Mouse (Mus musculus) adrenal gland, postnatal 36 days (tissue): Measurements from ENCODE around the gene Gli2. TPM values are rescaled to one million over a fixed set of nuclear protein-coding genes. Genes with fewer than 3 reads are reported as not detected.
A peak's percentile ranks its signal among the peaks of the same experiment; 100 is the strongest.

ENCODE experiments used
- DNase-seq, 2 experiments: peaks; one replicate each; pipeline ENCODE4 v3.0.0; 2021; ENCODE audit warnings: mixed read lengths in 1 of 2
- long read RNA-seq, 2 experiments: library from polyadenylated mRNA; stranded (forward); transcript quantifications; one replicate each; pipeline ENCODE4 v2.0.0; 2021; ENCODE audit warnings: borderline sequencing depth in 2 of 2
- total RNA-seq, 2 experiments: library from RNA; stranded (reverse); gene quantifications; 2 replicates each; pipeline ENCODE4 v1.2.3; 2021

The Gli2 gene
- under 1 TPM; 0.60 to 0.66 TPM for total RNA-seq
- long read RNA-seq, experiment 1: 0 reads
- long read RNA-seq, experiment 2: 0 reads

DNA sequence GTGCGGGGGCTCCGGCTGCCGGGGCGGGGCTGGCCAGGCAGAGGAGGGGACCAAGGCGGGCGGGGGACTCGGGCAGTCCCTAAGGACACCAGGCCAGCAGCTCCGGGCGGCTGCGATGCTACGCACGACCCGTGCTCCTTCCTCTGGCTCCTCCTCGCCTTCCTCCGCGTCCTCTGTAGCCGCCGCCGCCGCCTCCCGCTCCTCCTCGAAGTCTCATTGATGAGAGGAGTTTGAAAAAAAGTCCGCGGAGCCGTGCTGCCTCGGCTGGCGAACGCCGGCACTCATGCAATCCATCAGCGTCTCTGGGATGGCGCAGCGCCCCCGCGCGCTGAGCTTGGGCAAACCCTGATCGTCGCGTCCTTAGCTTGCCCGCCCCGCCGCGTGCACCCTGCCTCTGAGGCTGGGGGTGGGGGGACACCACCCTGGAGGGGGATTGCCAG lies at the start of gene Gli2:
Gene Gli2 (minus strand): TSS at position 218 of the 440 bp plus-strand sequence.
- DNase-seq: peak; percentile 88 to 91

DNA sequence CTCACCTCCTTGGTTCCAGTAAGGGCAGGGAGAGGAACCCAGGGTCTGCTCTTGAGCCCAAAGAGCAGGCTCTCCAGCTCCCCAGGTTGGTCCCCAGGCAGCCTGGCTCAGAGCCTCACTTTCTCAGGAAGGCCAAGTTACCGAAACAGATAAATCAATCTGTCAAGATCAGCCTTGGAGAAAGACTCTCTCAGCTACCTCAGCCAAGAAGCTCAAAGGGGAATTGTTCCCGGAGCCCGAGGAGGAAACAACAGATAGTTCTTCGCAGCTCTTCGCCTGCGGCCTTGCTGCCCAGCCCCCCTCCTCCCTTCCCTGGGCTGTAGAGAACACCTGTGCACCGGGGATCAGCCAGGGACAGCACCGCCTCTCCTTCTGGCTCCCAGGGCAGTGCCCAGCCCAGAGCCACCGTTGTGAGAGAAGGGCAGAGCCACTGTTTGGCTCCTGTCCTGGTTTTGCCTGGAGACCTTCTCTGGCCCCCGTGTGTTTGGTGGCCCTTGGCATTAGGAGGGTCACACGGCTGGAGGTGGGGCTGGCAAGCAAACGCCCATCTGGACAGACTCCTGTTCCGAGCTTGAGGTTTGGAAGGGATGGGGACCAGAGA lies 44.6 kb upstream of the Gli2 start:
- peak; percentile 32 to 58 for DNase-seq

DNA sequence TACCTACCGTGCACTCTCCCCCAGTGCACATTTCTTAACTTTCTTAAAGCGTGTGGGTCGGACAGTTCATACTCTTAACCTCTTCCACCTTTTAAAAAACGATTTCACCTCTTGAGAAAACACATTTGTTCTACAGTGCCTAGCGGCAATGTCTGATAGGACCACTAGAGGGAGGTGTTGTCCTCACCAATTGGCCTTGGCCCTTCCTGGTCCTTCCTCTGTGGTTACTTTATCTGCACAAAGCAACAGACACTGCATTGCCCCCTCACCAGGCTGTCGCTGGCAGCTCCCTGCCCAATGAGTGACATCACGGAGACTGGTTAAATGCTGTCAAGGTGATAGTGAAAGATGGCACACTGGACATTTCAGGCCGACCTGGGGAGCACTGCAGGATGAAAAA lies 40.3 kb upstream of the Gli2 start:
- DNase-seq: peak; percentile 68 to 79

DNA sequence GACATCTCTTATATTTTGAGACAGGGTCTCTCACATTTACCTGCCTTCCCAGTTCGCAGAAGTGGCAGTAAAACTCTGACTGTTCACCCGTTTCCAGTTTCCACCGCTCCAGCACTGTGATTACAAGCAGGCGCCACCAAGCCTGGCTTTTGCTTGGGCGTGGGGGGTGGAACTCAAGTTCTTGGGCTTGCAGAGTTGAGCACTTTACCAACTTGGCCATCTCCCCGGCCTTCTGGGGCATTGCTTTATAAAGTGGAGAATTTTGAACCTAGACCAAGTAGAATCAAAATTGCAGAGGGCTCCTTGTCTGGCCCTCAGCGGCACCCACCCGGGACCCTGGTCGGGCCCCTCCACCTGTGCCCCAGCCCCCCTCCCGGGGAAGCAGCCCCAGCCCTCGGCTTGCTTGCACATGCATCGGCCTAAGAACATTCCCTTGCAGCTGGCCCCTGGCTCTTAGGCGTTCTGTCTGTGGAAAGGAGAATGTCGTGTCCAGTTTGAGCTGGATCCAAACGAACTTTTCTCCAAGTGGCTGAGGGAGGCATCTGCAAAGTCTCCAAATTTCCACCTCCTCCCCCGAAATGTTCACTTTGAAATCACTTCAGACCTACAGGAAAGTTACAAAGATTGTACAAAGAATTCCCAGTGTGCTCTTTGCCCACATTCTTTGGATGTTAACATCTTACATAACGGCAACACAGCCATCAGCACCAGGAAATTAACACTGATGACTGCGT lies 36.6 kb upstream of the Gli2 start:
- peak in 1 of 2 experiments; percentile 40 for DNase-seq

DNA sequence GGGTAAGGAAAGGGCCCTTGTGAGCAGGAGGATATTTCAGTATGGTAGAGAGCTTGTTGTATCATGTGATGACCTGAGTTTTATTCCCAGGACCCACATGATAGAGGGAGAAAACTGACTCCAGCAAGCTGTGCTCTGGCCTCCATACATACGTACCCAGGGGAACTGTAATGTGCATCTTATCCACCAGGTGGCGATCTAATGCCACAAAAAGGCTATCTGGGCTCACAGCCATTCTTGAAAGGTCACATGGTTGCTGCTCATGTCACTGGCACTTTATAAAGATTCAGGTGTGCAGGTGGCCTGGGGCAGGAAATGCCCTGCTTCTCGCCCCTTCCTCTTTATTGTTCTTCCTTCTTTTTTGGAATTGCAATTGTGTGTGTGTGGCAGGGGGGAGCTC lies 34.1 kb upstream of the Gli2 start:
- peak; percentile 79 to 80 for DNase-seq

DNA sequence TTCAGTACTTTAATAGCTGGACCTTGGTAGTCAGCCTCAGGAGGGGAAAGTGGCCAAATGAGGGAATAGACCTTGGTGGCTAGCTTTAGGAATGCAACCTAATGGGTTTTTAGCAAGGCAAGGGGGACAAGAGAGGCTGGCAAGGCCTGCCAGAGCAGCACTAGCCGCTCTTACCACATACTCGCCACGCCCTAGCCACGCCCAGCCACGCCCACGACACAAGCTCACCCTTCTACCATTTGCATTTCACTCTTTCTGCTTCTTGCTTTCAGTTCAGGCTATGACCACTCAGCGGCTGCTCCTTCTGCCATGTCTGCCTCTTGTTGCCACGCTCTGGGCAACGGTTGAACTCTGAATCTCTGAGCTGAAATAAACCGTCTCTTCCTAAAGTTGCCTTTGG lies 32.4 kb upstream of the Gli2 start:
- no peak for DNase-seq

DNA sequence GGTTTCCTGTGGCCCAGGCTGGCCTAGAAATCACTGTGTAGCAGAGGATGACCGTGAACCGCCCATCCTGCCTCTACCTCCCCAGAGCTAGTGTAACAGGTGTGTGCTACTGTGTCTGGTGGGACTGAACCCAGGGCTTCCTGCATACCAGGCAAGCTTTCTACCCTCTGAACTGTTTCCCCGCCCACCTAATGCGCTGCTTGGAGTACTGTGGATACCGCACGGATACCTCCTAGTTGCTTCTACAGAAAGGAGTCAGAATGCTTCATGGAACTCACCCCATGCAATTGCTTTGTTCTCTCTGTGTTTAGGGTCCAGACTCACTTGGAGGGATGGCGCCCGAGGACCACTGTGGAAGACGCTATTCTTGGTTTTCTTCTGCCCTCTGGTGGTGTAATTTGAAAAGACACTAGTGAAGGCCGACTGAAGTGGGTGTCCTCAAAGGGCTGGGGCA lies 30.1 kb upstream of the Gli2 start:
- DNase-seq: peak; percentile 4 to 17

DNA sequence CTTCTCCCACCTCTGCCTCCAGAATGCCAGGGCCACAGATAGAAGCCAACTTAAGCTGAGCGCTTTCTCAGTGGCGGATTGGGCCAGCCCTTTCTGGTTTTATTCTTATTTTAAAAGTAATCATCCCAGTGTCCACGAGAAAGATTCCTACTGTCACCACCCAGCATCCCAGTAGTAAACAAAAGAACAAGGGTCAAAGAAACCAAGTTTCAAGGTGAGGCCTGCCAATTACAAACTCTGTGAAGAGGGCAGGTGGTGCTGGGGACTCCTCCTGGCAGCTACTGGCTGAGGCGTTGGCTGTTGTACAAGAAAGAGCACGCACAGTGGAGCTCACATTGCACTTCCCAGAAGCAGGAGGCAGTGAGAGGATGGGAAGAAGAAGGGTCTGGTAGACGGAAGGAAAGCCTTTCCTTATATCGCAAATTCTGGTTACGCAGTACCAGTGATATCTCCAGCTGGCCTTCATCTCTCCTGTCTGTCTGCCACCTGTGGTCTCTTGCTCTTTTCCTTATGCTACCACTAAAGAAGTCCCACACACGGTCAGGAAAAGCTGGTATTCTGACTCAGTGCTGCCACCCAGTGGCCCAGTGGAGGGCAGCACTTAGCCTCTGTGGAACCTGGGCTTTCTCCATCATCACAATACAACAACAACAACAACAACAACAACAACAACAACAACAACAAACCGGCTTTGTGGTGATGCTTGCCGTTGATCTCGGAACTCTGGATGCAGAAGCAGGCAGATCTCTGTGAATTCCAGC lies 29.0 kb upstream of the Gli2 start:
- peak; percentile 44 to 59 for DNase-seq

DNA sequence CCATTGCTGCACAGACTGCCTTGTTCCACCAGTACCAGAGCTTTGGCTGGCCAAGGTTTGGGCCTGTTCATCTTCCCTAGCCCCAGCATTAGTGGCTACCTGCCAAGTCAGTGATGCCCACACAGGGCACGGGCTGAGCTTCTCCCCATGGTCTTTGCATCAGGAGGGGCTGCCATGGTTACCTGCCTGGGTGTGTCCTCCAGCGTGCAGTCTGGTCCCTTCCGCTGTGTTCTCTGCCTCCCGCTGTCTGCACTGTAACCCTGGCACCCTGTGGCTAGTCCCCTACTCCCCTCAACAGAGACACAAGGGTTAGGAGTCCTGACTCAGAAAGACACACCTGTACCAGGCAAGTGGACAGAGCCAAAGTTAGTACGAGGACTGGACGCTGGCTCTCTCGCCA lies 24.5 kb upstream of the Gli2 start:
- no peak for DNase-seq

DNA sequence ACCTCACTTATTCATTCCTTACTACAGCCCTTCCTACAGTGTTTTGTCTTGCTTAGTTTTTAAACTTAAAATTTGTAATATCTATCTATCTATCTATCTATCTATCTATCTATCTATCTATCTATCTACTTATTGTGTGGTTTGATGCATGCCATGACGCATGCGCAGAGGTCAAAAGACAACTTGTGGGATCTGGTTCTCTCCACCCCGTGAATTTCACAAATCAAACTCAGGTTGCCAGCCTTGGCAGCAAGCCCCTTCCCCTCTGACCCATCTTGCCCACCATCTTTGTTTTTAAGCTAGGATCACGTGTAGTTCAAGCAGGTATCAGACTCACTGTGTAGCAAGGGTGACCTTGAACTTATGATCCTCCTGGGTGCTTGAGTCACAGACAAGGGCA lies 22.9 kb upstream of the Gli2 start:
- DNase-seq: no peak

DNA sequence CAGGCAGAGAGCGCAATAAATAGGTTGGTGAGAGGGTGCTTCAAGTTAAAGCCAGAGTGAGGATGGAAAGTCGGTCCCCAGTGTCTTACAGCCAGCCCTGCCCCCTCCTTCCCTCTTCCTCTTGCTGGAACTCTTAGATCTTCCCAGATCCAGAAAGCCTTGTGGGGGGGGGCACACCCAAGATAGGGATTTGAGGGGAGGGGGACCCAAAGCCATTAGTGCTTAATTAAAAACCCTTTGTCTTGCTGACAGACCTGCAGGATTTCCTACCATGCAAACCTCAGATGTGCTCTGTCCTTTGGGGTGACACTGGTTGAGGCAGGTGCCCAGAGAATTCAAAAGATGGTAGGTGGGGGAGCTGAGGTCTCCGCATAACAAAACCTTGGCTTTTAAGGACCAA lies 22.5 kb upstream of the Gli2 start:
- DNase-seq: no peak

DNA sequence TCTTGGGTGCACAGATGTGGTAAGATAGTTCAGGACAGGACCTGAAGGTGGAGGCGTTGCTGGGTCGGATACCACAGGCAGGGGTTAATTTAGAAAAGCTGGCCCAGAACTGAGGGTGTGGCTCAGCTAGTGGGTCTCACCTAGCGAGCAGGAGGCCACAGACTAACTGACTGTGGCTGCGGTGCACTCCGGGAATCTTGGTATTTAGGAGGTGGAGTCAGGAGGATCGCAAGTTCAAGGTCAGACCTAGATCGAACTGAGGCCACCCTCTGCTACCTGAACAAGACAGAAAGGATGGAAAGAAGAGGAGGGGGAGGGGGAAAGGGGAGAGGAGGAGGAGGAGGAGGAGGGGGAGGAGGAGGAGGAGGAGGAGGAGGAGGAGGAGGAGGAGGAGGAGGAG lies 22.1 kb upstream of the Gli2 start:
- no peak for DNase-seq

DNA sequence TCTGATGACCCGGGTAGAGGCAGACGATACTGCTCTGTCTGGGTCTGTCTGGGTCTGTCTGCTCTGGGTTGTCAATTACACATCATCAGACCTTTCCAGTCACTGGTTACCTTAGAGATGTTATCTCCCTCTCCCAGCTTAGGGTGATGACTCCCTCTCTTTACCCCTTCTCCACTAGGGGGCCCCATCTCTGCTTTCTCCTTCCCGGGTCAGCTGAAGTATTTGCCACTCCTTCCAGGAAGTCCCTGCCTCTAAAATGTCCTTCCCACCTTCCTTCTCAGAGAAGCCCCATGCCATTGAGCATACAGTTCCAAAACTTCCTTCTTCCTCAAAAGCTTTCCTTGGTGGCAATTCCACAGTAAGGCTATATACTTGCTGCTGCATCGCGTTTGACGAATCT lies 21.5 kb upstream of the Gli2 start:
- no peak for DNase-seq

DNA sequence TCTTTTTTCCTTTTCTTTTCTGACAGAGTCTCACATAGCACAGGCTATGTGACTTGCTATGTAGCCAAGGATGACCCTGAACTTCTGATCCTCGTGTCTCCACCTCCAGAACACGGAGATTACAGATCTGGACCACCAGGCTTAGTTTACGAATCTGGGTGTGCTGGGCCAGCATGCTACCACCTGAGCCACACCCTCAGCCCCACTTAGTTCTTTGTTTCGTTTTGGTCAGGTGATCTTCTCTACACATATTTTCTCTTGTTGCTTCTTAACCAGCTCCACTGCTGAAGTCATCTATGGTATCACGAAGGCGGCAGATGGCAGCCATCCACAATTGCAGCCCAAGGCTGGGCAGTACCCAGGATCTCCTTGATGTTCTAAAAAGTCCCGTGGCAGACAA lies 20.5 kb upstream of the Gli2 start:
- DNase-seq: no peak

DNA sequence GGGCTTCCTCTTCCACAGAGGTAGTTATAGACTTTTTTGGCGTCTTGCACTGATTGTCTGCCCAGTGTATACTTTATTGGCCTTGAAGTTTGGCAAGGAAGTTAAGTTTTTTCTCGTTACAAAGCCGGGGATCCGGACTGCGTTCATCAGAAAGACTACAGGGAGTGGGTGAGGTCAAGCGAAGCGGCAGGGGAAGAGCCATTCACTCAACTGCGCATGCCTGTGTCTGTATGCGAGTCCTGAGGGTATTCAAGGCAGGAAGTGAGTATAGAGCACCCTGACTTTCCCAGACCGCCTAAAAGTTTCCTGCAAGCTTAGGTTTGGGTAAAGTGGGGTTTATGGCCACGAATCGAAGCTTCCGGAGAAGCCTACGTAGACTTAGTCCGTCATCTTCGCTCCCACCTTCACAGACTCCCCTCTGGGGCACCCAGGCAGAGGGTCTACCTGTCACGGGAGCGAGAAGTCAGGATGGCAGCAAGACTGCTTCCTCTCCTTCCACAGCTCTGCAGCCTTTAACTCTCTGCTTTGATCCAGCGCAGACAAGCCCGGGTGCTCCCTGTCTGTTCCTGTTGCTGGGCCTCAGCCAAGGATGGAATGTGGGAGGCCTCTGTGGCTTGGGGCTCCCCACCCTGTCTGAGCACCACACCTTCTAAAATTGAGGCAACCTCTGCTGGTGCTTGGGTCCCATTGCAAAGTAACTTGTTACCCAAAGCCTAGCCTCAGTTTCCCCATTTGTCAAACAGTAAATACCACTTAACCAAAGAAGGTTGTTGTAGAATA lies 11.7 kb upstream of the Gli2 start:
- no peak for DNase-seq

DNA sequence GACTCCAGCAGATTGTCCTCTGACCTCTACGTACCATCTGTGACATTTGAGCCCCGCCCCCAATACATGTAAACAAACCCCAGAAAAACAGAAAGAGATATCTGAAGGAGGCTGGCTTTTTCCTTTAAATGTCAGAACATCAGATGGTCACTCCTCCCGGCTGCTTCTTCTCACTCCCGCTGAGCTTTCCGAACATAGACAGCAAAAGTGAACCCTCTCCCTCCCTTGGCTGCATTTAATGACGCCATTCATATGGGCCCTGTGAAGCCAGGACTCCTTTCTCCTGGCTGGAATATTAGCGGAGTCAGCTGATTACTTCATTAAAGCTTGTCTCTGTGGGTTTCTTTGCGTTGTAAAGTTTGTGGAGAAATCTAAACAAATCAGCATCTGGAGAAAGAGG lies 3.1 kb upstream of the Gli2 start:
- DNase-seq: no peak

DNA sequence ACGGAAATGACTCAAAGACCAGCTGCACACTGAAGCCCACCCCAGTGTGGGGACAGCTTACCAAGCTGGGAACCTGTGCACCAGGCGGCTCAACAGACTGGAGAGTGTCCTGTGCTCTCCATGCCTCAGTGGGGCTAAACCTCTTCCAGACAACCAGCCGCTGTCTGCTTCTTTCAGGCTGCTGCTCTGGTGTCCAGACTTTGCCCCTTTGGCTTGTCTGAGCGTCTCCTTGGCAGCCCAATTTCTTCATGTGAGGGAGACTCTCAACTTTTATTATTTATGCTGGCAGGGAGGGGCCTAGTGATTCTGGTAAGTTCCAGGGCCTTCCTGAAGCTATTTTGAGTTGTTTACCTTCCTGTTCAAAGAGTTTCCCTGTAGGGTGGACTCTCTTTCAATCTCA lies 2.4 kb upstream of the Gli2 start:
- DNase-seq: no peak

DNA sequence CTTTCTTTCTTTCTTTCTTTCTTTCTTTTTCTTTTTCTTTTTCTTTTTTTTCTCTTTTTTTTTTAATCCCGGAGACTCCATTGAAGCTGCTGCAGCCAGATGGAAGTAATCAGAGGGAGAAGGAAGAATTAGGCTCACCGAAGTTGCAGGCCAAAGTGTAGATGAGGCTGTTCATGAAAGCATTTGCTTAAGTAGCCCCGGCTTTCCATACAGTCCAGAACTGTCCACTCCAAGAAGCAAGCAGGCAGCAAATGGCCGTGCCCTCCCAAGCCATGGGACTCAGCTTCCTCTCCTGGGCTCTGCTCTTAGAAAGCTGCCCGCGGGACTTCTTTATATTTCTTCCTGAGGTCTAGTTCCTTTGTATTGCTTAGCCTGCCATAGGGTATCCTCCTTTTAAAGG lies 1.0 kb upstream of the Gli2 start:
- DNase-seq: no peak

DNA sequence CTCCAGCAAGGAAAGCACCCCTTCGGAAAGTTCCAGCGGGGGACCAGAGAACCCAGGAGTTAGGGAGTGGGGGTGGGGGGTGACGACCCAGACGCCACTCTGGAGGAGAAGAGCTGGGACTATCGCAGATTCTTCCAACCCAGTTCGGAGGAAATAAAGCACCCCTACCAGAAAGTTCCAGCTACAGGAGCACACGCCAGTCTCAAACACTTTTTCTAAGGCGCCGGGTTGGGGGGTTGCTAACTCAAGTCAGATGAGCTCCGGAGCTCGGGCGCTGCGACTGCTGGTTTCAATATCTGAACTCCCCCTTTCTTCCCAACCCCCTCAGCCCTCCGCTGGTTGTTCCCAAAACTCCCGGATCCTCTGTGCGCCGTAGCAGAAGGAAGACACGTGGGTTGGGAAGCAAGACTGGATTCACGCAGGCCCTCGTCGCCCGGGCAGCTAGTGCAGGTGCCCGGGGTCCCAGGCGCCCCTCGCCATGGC lies 494 bp upstream of the Gli2 start:
- peak; percentile 16 to 44 for DNase-seq

DNA sequence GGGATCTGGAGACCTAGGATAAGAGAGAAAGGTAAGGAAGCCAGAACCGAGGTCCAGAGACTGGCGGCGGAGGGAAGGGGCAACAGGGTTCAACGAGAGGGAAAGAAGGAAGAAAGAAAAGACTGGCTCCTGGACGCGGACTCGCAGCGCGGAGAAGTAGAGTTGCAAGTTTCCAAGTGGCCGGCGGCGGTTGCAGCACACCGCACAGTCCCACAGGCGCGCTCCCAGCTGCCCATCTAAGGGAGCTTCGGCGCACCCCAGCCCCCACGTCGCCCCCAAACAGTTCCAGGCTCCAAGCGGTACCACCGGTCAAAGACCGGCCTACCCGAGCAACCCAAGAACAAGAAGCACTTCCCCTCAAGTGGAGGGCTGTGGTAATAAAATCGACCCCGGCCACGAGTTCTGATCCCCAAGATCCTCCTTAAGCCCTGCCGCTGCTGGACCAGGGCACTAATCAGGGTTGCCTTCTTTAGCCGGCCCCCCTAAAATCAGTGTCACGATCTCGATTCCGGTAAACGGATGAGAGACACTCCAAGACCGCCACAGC lies 715 bp downstream of the Gli2 start:
- DNase-seq: peak; percentile 16 to 35

DNA sequence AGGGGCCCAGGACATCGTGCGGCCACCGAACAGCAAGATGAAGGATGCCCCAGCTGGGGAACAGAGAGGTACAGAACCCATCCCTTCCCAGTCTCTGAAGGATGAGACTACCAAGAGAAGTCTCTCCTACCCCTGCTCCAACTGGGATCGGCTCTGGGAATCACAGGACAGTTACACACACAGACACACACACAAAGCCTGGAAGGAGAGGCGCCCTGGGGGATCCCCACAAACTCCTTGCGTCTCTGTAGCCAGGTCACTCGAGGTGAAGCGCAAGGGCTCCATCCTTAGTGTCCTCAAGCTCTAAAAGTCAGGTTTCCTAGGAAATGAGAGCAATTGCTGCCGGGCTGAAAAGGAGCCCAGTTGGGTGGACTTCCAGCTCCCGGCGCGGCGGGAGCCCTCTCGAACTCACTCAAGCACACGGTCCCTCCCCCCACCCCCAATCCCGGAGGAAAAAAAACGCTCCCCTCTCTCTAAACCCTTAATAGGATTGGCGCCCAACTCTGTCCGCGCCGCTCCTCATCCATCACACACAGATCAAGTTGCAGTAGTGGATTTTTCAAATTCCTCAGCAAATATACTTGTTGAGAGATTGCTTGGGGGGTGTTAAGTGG lies 1.4 kb downstream of the Gli2 start:
- no peak for DNase-seq
